Mouse (Mus musculus): ENCODE results near the gene Col13a1.

DNA sequence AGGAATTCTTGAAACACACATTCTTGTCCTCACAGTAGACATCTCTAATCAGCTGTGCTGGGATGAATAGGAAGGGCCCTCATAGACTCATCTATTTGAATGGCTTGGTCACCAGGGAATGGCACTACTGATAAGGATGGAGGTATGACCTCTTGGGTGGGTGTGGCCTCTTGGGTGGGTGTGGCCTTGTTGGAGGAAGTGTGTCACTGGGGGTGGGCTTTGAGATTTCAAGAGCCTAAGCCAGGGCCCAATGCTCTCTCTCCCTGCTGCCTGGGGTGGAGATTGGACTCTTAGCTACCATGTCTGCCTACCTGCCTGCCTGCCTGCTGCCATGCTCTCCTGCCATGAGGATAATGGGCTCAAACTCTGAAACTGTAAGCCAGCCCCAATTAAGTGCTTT, 53.2 kb downstream of the Col13a1 start:
- TF ChIP-seq POLR2A (IDR thresholded peaks at IDR 0.05; ENCODE audit: insufficient read depth, low read depth, low read length) (no peak), CTCF (IDR thresholded peaks at IDR 0.05; ENCODE audit: insufficient read depth, low read depth, low read length) (no peak)
